ENCODE assay signal across 14 mouse cellular contexts in genomic region chr15:11574359-11574758, GRCm38 (mm10).
A peak's percentile ranks its signal among the peaks of the same experiment; 100 is the strongest.
DNase-seq lines count a peak whose midpoint lies in the region; ATAC-seq and TF ChIP-seq lines count a peak whose summit lies in the region.
"Had no signal": no experiment of that assay in that cellular context is flagged by ENCODE, and none has a peak within 500 bp of the region (broad histone marks: within the 10 kb centered on the region; RNA-seq: fewer than 3 reads in every experiment).

No protein-coding gene starts in this region.

- no peak overlapping the region for H3K4me3 ChIP-seq in liver, adult 2 months (ENCODE audit: insufficient read depth, low read depth, low read length)
- no peak overlapping the region for H3K4me3 ChIP-seq in liver, postnatal 0 days (ENCODE audit: low read depth, low read length)
- no peak overlapping the region for H3K4me3 ChIP-seq in forebrain, embryonic 14.5 days (ENCODE audit: low read depth, low read length)
- H3K4me3 ChIP-seq: midbrain, embryonic 10.5 days had no signal

- H3K79me2 ChIP-seq in liver, adult 2 months (ENCODE audit: control insufficient read depth, insufficient read depth, low read length): no peaks in the 10 kb centered on the region

- H3K36me3 ChIP-seq in liver, adult 2 months (ENCODE audit: control insufficient read depth, insufficient read depth, low read length): no peaks in the 10 kb centered on the region
- no peaks in the 10 kb centered on the region for H3K36me3 ChIP-seq in liver, postnatal 0 days (replicated peaks; ENCODE audit: insufficient read depth, low read length)
- no peaks in the 10 kb centered on the region for H3K36me3 ChIP-seq in forebrain, embryonic 14.5 days (ENCODE audit: control insufficient read depth, insufficient read depth, low read length)
- H3K36me3 ChIP-seq: midbrain, embryonic 10.5 days had no signal

- no peaks in the 10 kb centered on the region for H3K9me3 ChIP-seq in liver, postnatal 0 days (ENCODE audit: low read length)
- no peaks in the 10 kb centered on the region for H3K9me3 ChIP-seq in forebrain, embryonic 14.5 days (replicated peaks; ENCODE audit: control insufficient read depth, low read length)
- H3K9me3 ChIP-seq: midbrain, embryonic 10.5 days had no signal

- no peak overlapping the region for H3K27ac ChIP-seq in liver, adult 2 months (replicated peaks; ENCODE audit: insufficient read depth, low read depth, low read length)
- H3K27ac ChIP-seq in liver, postnatal 0 days (ENCODE audit: low read depth): no peak overlapping the region
- H3K27ac ChIP-seq in forebrain, embryonic 14.5 days (ENCODE audit: low read depth, low read length): no peak overlapping the region
- H3K27ac ChIP-seq: midbrain, embryonic 10.5 days; stomach, postnatal 0 days had no signal

- no peaks in the 10 kb centered on the region for H3K4me1 ChIP-seq in liver, adult 2 months (ENCODE audit: control insufficient read depth, insufficient read depth, low read length)
- no peaks in the 10 kb centered on the region for H3K4me1 ChIP-seq in liver, postnatal 0 days (ENCODE audit: insufficient read depth)
- no peaks in the 10 kb centered on the region for H3K4me1 ChIP-seq in forebrain, embryonic 14.5 days (ENCODE audit: control insufficient read depth, insufficient read depth, low read length)
- H3K4me1 ChIP-seq: midbrain, embryonic 10.5 days had no signal

- WGBS in liver, adult 2 months: 55% methylated on average over 2 of the region's 2 CpGs
- WGBS in liver, postnatal 0 days (ENCODE audit: insufficient replicate concordance): 70% methylated on average over 2 of the region's 2 CpGs
- WGBS in forebrain, embryonic 14.5 days: 97% methylated on average over 2 of the region's 2 CpGs

- H3K4me2 ChIP-seq in liver, postnatal 0 days (ENCODE audit: low read depth, low read length): no peak overlapping the region
- H3K4me2 ChIP-seq in forebrain, embryonic 14.5 days (ENCODE audit: low read length): no peak overlapping the region

- TF ChIP-seq POLR2A in liver, adult 2 months (IDR thresholded peaks at IDR 0.05; ENCODE audit: extremely low read depth, insufficient read depth, low read length): no peak

- H3K9ac ChIP-seq in liver, adult 2 months (ENCODE audit: low read depth, low read length): no peak overlapping the region
- H3K9ac ChIP-seq in liver, postnatal 0 days (replicated peaks): no peak overlapping the region
- H3K9ac ChIP-seq in forebrain, embryonic 14.5 days (ENCODE audit: low read length): no peak overlapping the region

- no peak for TF ChIP-seq CTCF in liver, adult 2 months (IDR thresholded peaks at IDR 0.05; ENCODE audit: low read depth, low read length)
- TF ChIP-seq CTCF in liver, postnatal 0 days (IDR thresholded peaks at IDR 0.05; ENCODE audit: low read depth): no peak

- TF ChIP-seq EP300 in liver, postnatal 0 days (IDR thresholded peaks at IDR 0.05; ENCODE audit: low read depth): no peak

- H3K27me3 ChIP-seq in liver, adult 2 months (ENCODE audit: control insufficient read depth, insufficient read depth, low read length): no peaks in the 10 kb centered on the region
- no peaks in the 10 kb centered on the region for H3K27me3 ChIP-seq in liver, postnatal 0 days (ENCODE audit: insufficient read depth, low read length)
- H3K27me3 ChIP-seq in forebrain, embryonic 14.5 days (replicated peaks; ENCODE audit: control insufficient read depth, insufficient read depth, low read length): no peaks in the 10 kb centered on the region

- peak; percentile 15 to 36 for DNase-seq in heart, adult 18-20 months
- no peak for DNase-seq in heart, adult 11 months
- DNase-seq in liver, adult 2 months (ENCODE audit: extremely low read depth, low read depth, low spot score): peak; percentile 70
- DNase-seq in liver, postnatal 0 days: no peak
- DNase-seq in adipocyte (ENCODE audit: low spot score): peak; percentile 83
- DNase-seq in kidney, postnatal 14 days: peak; percentile 55
- no peak for DNase-seq in forebrain, embryonic 14.5 days (ENCODE audit: low spot score)
- DNase-seq in spleen, adult 18-20 months: no peak
- DNase-seq: cerebellum, adult 11-12 months; right cerebral cortex, postnatal 4 days; thymus, postnatal 4 days had no signal

- ATAC-seq in liver, postnatal 0 days: no peak
- ATAC-seq in forebrain, embryonic 14.5 days: no peak
- ATAC-seq: CD4-positive, CD25-positive, alpha-beta regulatory T cell, adult 4 months had no signal

Comparison
In these comparisons a context has a peak if more than half of its experiments do, and no peak if none do; other contexts are left out.
1. DNase-seq: peak in heart, adult 18-20 months (2 of 2), liver, adult 2 months (single experiment), adipocyte (single experiment) and kidney, postnatal 14 days (single experiment); none in heart, adult 11 months (single experiment), liver, postnatal 0 days (single experiment), forebrain, embryonic 14.5 days (single experiment) and spleen, adult 18-20 months (0 of 2).